Mouse (Mus musculus): Measurements from ENCODE around the gene Alpk1. TPM values are rescaled to one million over a fixed set of nuclear protein-coding genes. Genes with fewer than 3 reads are reported as not detected.

The Alpk1 gene
- polyA plus RNA-seq, 1 experiment from 2014 or later = 1.6 TPM

DNA sequence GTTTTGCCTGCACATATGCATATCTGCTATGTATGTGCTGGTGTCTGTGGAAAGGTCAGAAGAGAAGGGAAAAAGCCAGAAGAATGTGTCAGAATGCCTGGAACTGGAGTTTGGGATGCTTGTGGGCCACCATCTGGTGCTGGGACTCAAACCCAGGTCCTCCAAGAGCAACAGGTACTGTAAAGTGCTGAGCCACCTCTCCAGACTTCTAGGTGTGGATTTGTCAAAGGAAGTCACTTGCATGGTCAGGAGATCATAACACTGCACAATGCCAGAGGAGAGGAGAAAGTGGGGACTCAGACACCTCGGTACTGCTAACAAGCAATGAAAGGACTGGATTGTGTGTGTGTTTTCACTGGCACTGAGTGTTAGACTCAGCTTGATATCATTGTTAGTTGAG, 150.1 kb downstream of the Alpk1 start:
- Histone ChIP-seq H3K27ac (no peak overlapping the region), H3K4me1 (peaks cover 52% of the 10 kb centered on the region), H3K9ac (no peak overlapping the region), H3K27me3 (peaks cover 82% of the 10 kb centered on the region), H3K4me3 (no peak overlapping the region), H3K36me3 (no peaks in the 10 kb centered on the region), H3K9me3 (replicated peaks) (no peaks in the 10 kb centered on the region), H3K4me2 (replicated peaks) (no peak overlapping the region)
- WGBS = 13% methylated on average over 1 of the region's 1 CpGs
- ATAC-seq (ENCODE audit: low FRiP score) = no peak

DNA sequence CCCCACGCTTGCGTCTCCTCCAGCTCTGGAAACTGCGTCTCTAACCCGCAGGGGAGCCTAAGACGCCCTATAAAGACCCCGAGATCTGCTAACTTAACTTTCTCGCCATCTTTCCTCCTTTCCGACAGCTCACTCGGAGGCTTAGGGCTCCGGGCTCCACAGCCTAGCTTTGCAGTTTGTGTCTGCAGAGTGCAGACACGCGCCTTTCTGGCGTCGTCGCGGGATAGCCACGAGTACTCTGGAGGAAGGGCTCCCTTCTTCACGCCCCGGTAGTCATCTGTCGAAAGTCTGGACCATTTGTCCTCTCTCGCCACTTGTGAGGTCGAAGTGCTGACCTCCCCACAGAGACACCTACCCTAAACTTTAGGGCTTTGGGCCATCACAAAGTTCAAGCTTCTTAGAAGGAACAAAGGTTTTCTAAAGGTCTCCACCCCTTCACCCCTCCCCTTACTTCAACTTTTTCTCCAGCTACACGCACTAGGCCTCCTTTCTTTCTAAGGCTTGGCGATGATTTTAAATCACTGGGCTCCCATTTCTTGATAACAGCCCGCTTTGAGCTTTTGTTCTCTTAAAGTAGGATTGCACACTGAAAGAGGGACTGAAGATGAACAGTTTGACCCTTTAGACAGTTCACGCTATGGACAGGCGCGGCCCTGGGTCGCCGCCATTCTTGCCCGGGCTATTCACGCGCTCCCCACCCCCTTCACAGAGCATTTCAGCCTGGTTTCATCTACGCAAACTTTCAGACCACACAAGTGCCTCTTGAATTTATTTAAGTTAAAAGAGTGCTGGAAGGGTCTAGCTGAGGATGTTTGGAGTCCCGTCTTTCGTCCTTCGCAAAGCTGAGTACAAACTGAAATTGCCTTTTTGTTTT, 151.8 kb downstream of the Alpk1 start:
- Histone ChIP-seq H3K27ac (no peak overlapping the region), H3K4me2 (replicated peaks) (peak overlapping the region; percentile 35), H3K27me3 (peaks cover 82% of the 10 kb centered on the region), H3K4me3 (peak overlapping the region; percentile 9; the same call in 1 of the 2 replicates), H3K36me3 (no peaks in the 10 kb centered on the region), H3K9me3 (replicated peaks) (no peaks in the 10 kb centered on the region), H3K4me1 (peaks cover 44% of the 10 kb centered on the region), H3K9ac (0 out of 2 replicates have a peak overlapping the region, but pooled peaks have one; percentile 43)
- ATAC-seq (ENCODE audit: low FRiP score) = no peak
- 2% methylated on average over 37 of the region's 37 CpGs for WGBS

DNA sequence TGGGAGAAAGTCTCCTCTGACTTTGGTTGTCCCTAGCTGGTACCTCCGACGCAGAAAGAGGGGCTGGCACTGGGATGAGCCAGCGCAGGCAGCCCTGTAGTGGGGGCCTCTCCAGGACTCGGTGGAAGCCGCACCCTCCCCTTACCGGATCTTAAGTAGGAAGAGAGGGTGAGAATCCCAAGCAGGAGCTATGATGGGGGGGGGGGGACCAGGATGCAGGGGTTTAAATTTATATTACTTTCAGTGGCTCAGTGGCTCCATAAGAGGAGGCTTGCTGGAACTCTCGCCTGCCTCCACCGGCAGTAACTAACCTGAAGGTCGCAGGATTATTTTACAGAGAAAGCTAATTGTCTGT, 152.4 kb downstream of the Alpk1 start:
- WGBS = under 1% methylated on average over 9 of the region's 9 CpGs
- peaks cover 38% of the 10 kb centered on the region for H3K4me1 ChIP-seq
- peak overlapping the region; percentile 35 for H3K4me2 ChIP-seq (replicated peaks)
- no peaks in the 10 kb centered on the region for H3K9me3 ChIP-seq (replicated peaks)
- no peak for ATAC-seq (ENCODE audit: low FRiP score)
- H3K27ac ChIP-seq = peak overlapping the region; percentile 40; the same call in 1 of the 2 replicates
- H3K4me3 ChIP-seq = peak overlapping the region; percentile 9; the same call in 1 of the 2 replicates
- peaks cover 76% of the 10 kb centered on the region for H3K27me3 ChIP-seq
- peak overlapping the region; percentile 43; the same call in 1 of the 2 replicates for H3K9ac ChIP-seq
- no peaks in the 10 kb centered on the region for H3K36me3 ChIP-seq

DNA sequence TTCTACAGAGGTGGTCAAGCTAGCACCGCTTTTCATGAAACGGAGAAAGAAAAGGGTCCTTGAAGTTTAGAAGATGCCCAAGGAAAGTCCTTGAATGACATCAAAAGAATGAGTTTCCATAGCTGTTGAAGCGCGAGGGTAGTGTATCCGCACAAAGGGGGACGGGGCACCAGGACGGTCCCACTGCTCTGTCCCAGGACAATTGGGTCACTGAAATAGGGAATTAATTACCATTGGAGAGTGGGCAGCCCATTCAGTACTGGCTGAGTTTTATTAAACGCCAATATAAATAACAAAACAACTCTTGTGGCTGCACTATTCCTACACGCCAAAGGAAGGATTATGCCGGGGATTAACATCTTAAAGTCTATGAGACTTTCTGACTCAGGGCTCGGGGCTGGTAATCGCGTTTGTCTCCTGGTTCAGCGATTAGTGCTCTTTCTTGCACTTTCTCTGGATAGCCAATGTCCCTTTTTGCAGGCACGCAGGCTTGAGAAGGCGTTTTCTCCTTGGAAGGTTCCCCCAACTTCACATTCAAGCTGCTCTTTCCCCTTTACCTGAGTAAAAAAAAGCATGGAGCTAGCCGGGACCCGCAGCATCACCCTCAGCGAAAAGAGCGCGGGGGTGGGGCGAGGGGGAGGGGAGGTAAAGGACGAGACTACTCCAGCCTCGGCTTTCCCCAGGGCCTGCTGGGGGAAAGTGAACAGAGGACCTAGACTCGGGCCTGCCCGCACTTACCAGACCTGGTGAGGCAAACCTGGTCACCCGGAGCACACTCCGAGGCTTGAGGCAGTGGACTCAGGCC, 153.0 kb downstream of the Alpk1 start:
- Histone ChIP-seq H3K9ac (peak overlapping the region; percentile 43; the same call in 1 of the 2 replicates), H3K36me3 (no peaks in the 10 kb centered on the region), H3K9me3 (replicated peaks) (no peaks in the 10 kb centered on the region), H3K27ac (peak overlapping the region; percentile 40; the same call in 1 of the 2 replicates), H3K4me2 (replicated peaks) (peak overlapping the region; percentile 35), H3K27me3 (peaks cover 71% of the 10 kb centered on the region), H3K4me3 (no peak overlapping the region), H3K4me1 (peaks cover 34% of the 10 kb centered on the region)
- ATAC-seq (ENCODE audit: low FRiP score) = no peak
- under 1% methylated on average over 28 of the region's 28 CpGs for WGBS

DNA sequence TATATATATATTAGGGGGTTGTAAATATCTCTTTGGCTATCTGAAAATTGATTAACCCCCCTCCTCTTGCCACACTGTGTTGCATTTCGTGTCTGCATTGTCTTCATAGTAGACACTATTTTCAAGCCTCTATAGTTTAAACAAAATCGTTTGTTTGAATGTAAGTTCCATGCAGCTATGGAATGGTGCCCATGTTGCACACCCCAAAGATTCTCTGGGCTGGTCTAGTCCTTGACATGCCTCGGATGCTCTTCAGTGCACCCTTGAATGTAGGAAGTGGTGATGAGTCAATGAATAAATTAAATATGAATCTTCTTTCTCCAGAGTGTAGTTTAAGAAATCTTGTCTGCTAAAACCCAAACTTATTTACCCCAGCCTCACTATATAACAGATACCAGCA, 153.8 kb downstream of the Alpk1 start:
- no peak for ATAC-seq (ENCODE audit: low FRiP score)
- Histone ChIP-seq H3K4me3 (no peak overlapping the region), H3K27me3 (peaks cover 62% of the 10 kb centered on the region), H3K9ac (no peak overlapping the region), H3K27ac (no peak overlapping the region), H3K9me3 (replicated peaks) (no peaks in the 10 kb centered on the region), H3K4me1 (peaks cover 28% of the 10 kb centered on the region), H3K4me2 (replicated peaks) (no peak overlapping the region), H3K36me3 (no peaks in the 10 kb centered on the region)
- WGBS = 5% methylated on average over 3 of the region's 3 CpGs

DNA sequence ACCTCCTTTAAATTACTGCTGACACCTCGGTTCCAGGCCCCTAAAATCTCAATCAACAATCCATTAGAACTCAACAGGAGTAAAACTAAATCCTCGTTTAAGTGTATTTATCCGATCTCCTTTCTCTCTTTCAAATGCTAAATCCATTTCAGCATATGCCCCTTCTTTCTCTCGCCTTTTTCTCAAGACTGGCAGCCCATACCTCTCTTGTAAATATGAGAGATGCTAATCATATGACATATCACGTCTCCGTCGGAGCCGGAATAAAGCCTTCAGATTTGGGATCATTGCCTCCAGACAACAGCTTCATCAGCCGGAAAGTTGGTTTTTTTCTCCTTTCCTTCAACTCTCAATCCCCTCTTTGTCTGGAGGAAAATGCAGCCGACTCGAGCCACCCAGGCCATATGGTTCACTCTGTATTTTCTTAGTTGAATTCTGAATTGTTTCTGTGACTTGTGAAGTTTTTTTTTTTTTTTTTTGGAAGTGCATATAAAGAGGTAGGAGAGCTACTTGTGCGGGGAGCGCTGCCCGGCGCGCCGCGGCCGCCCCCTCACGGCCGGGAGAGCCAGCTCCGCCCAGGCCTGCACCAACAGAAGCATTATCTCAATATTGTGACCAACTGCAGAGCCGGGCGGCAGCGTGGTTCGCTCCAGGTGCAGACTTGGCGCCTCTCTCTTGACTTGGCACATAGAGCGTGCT, 154.5 kb downstream of the Alpk1 start:
- H3K4me2 ChIP-seq (replicated peaks) = peak overlapping the region; percentile 59
- H3K9me3 ChIP-seq (replicated peaks) = no peaks in the 10 kb centered on the region
- peak; percentile 61 for ATAC-seq (ENCODE audit: low FRiP score)
- H3K36me3 ChIP-seq = no peaks in the 10 kb centered on the region
- H3K4me1 ChIP-seq = peaks cover 25% of the 10 kb centered on the region
- peaks cover 56% of the 10 kb centered on the region for H3K27me3 ChIP-seq
- WGBS = under 1% methylated on average over 28 of the region's 28 CpGs
- H3K4me3 ChIP-seq = peak overlapping the region; percentile 37
- H3K27ac ChIP-seq = peak overlapping the region; percentile 17; the same call in 1 of the 2 replicates
- no peak overlapping the region; the same call in 1 of the 2 replicates for H3K9ac ChIP-seq

DNA sequence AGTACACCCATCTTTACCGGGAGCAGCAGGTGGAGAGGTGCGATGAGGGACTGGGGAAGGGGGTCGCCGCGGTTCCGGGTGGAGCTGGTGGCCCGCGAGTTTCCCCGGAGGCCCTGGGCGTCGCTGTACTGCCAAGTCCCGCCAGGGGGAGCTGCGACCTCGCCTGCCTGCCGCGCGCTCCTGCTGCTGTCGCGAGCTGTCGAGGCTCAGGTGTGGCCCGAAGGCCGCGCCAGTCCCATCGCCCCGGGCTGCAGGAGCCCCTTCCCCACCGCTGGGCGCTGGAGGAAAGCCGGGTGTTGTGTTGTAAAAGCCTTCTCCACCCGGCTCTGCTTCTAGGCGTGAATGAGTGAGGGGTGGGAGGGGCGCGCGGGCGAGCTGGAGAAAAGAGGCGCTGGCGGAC, 155.0 kb downstream of the Alpk1 start:
- peaks cover 25% of the 10 kb centered on the region for H3K4me1 ChIP-seq
- peak overlapping the region; percentile 37 for H3K4me3 ChIP-seq
- peaks cover 51% of the 10 kb centered on the region for H3K27me3 ChIP-seq
- H3K36me3 ChIP-seq = no peaks in the 10 kb centered on the region
- ATAC-seq (ENCODE audit: low FRiP score) = peak; percentile 88
- WGBS = 0% methylated on average over 36 of the region's 36 CpGs
- peak overlapping the region; percentile 17; the same call in 1 of the 2 replicates for H3K27ac ChIP-seq
- H3K9me3 ChIP-seq (replicated peaks) = no peaks in the 10 kb centered on the region
- peak overlapping the region; percentile 50 for H3K9ac ChIP-seq
- H3K4me2 ChIP-seq (replicated peaks) = peak overlapping the region; percentile 59

Other genes with a start within 250 kb of the Alpk1 start
- gene Larp7, start 227.2 kb downstream of the Alpk1 start, polyA plus RNA-seq (2016; fragmentation: Nextera tagmentation; extraction: Ambion mirVana) = 49.8 and 55.6 TPM in 2 replicates
- 9.7 and 10.8 TPM in 2 replicates for gene Zgrf1, start 227.0 kb downstream of the Alpk1 start, polyA plus RNA-seq (2016; fragmentation: Nextera tagmentation; extraction: Ambion mirVana)
- gene Neurog2, start 147.4 kb downstream of the Alpk1 start, polyA plus RNA-seq (2016; fragmentation: Nextera tagmentation; extraction: Ambion mirVana) = 43.9 and 48.7 TPM in 2 replicates
- 3.4 and 3.7 TPM in 2 replicates for gene Tifa, start 9.3 kb upstream of the Alpk1 start, polyA plus RNA-seq (2016; fragmentation: Nextera tagmentation; extraction: Ambion mirVana)
- gene Ap1ar, start 57.0 kb upstream of the Alpk1 start, polyA plus RNA-seq (2016; fragmentation: Nextera tagmentation; extraction: Ambion mirVana) = 80.8 and 83.8 TPM in 2 replicates
- 12.0 and 12.7 TPM in 2 replicates for gene Fam241a, start 115.8 kb upstream of the Alpk1 start, polyA plus RNA-seq (2016; fragmentation: Nextera tagmentation; extraction: Ambion mirVana)